Mouse (Mus musculus): ENCODE results near the gene Setd2.

DNA sequence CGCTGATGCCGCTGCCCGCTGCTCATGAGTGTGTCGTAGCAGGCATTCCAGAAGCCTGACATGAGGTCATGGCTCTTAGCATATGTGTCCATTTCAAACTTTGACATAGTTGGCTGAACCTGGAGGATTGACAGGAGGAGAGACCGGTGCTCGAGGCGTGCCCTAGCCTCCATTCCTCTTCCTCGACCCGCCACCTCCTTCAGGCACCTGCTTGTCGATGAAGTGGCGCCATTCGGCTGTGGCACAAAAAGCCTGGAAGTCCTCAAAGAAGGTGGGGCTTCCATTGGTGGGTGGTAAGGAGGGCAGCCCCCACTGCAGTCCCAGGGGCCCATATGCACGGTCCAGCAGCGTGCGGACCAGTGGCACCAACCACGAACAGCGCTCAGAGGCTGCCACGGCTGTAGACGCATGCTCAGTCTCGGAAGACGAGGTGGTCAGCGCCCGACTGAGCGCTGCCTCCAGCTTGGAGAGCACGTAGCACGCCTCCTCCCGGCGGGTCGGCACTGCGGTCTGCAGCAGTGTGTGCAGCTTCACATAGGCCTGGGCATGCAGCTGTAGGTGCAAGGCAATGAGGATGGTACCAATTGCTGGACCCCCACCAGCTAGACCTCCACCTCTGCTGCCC is 99.4 kb downstream of the Setd2 start:
- TF ChIP-seq CTCF (IDR thresholded peaks at IDR 0.05; ENCODE audit: borderline replicate concordance, insufficient read depth, low read depth, low read length) (no peak), POLR2A (IDR thresholded peaks at IDR 0.05; ENCODE audit: borderline replicate concordance, insufficient read depth, low read length) (no peak)
